Mouse (Mus musculus): ENCODE data around the gene Nprl2. TPM values are rescaled to one million over a fixed set of nuclear protein-coding genes. Genes with fewer than 3 reads are reported as not detected.

Gene Nprl2
- total RNA-seq, 2 experiments from 2014 or later, result 20.4 to 21.0 TPM

- no peak for DNase-seq
Measured at GRCm38 (mm10) chr9:107577871-107578270, 35.8 kb downstream of the Nprl2 start.

- no peak for DNase-seq
Measured at GRCm38 (mm10) chr9:107578587-107578986, 36.6 kb downstream of the Nprl2 start, which contains the start of gene Naa80. Naa80 (plus strand) TSS chr9:107578887.

GRCm38 (mm10) chr9:107579023-107579900, 37.2 kb downstream of the Nprl2 start:
- DNase-seq, result no peak

- peak; percentile 93 to 96 for DNase-seq
Measured at GRCm38 (mm10) chr9:107580501-107581317, 38.7 kb downstream of the Nprl2 start, which contains the start of gene Hyal3. Hyal3 (plus strand) TSS chr9:107580818.

- no peak for DNase-seq
Measured at GRCm38 (mm10) chr9:107581584-107581983, 39.6 kb downstream of the Nprl2 start.

- DNase-seq, result no peak
Measured at GRCm38 (mm10) chr9:107582509-107583062, 40.6 kb downstream of the Nprl2 start.

- DNase-seq, result no peak
Measured at GRCm38 (mm10) chr9:107583174-107583573, 41.1 kb downstream of the Nprl2 start.

- no peak for DNase-seq
Measured at GRCm38 (mm10) chr9:107586504-107586903, 44.5 kb downstream of the Nprl2 start.

GRCm38 (mm10) chr9:107586974-107587832, 45.2 kb downstream of the Nprl2 start, which contains the start of gene Ifrd2:
Ifrd2 (plus strand) TSS chr9:107587642.
- peak; percentile 99 for DNase-seq

- peak in 1 of 2 experiments; percentile 48 for DNase-seq
Measured at GRCm38 (mm10) chr9:107587833-107588639, 46.0 kb downstream of the Nprl2 start.

- DNase-seq, result peak; percentile 67 to 73
Measured at GRCm38 (mm10) chr9:107590058-107590772, 48.2 kb downstream of the Nprl2 start.

GRCm38 (mm10) chr9:107590773-107591060, 48.7 kb downstream of the Nprl2 start:
- no peak for DNase-seq

GRCm38 (mm10) chr9:107593101-107593976, 51.3 kb downstream of the Nprl2 start:
- peak in 1 of 2 experiments; percentile 84 for DNase-seq

- no peak for DNase-seq
Measured at GRCm38 (mm10) chr9:107594281-107595062, 52.4 kb downstream of the Nprl2 start.
